Mouse (Mus musculus) ES-Bruce4 (cell line): ENCODE data around the gene Syngr1. TPM values are rescaled to one million over a fixed set of nuclear protein-coding genes. Genes with fewer than 3 reads are reported as not detected.

Source experiments
- H3K27ac ChIP-seq: 2 replicates; pipeline ENCODE4 v1.5.1; 2012; ENCODE audit warnings: low read length, inconsistent platforms; ENCODE audit not compliant: insufficient read depth
- H3K27me3 ChIP-seq: 2 replicates; pipeline ENCODE4 v1.6.1; 2012; ENCODE audit warnings: mild to moderate bottlenecking, low read length, inconsistent platforms; ENCODE audit not compliant: control insufficient read depth, poor library complexity, insufficient read depth, severe bottlenecking
- H3K36me3 ChIP-seq: 2 replicates; pipeline ENCODE4 v1.6.1; 2012; ENCODE audit warnings: inconsistent platforms, mild to moderate bottlenecking, low read length, moderate library complexity; ENCODE audit not compliant: control insufficient read depth, poor library complexity, insufficient read depth, severe bottlenecking
- H3K4me1 ChIP-seq: one replicate; pipeline ENCODE4 v1.8.1; 2011; ENCODE audit warnings: low read length; ENCODE audit not compliant: control insufficient read depth, insufficient read depth
- H3K4me3 ChIP-seq: 2 replicates; pipeline ENCODE4 v1.5.1; 2011; ENCODE audit warnings: low read depth, mild to moderate bottlenecking, low read length
- H3K9ac ChIP-seq: 2 replicates; pipeline ENCODE4 v1.6.1; 2012; ENCODE audit warnings: low read depth, mild to moderate bottlenecking, inconsistent platforms; ENCODE audit not compliant: poor library complexity, severe bottlenecking
- H3K9me3 ChIP-seq: replicated peaks from 2 replicates; pipeline ENCODE4 v1.6.1; 2012; ENCODE audit warnings: mild to moderate bottlenecking, low read length, inconsistent platforms; ENCODE audit not compliant: control insufficient read depth, poor library complexity, insufficient read depth, severe bottlenecking
- CTCF ChIP-seq: IDR thresholded peaks from one replicate; pipeline ENCODE4 v1.8.1; 2011; ENCODE audit warnings: low read depth, low read length
- EP300 ChIP-seq: IDR thresholded peaks from 2 replicates; pipeline ENCODE4 v1.6.1; 2011; ENCODE audit warnings: low read depth, low read length; ENCODE audit not compliant: insufficient read depth
- POLR2A ChIP-seq: IDR thresholded peaks from one replicate; pipeline ENCODE4 v1.8.1; 2011; ENCODE audit warnings: low read length; ENCODE audit not compliant: insufficient read depth
- polyA plus RNA-seq: library from polyadenylated mRNA; stranded (reverse); fragments of >200 nt; gene quantifications from 2 replicates; pipeline ENCODE4 v1.2.4, GENCODE M21; 2011; ENCODE audit warnings: low read depth; ENCODE audit not compliant: missing spikeins, insufficient read depth, insufficient read length

Syngr1 gene
- polyA plus RNA-seq, 1 experiment = 32.3 TPM

- no peaks in the 10 kb centered on the region for H3K27me3 ChIP-seq
- peaks cover 7% of the 10 kb centered on the region for H3K4me1 ChIP-seq
- no peak overlapping the region for H3K27ac ChIP-seq
- no peak overlapping the region for H3K9ac ChIP-seq
- no peak overlapping the region for H3K4me3 ChIP-seq
- no peaks in the 10 kb centered on the region for H3K9me3 ChIP-seq
- no peaks in the 10 kb centered on the region; the same call in 1 of the 2 replicates for H3K36me3 ChIP-seq
- TF ChIP-seq EP300 (no peak), POLR2A (no peak), CTCF (no peak)
Measured at GRCm38 (mm10) chr15:80165396-80165795, 74.3 kb downstream of the Syngr1 start.

Other genes starting within 250 kb of the Syngr1 start
- gene Apobec3, start 199.7 kb upstream of the Syngr1 start, polyA plus RNA-seq = 98.9 and 114 TPM in 2 replicates
- 111 and 112 TPM in 2 replicates for gene Cbx7, start 120.2 kb upstream of the Syngr1 start, polyA plus RNA-seq
- gene Pdgfb, start 76.4 kb upstream of the Syngr1 start, polyA plus RNA-seq = 16.8 and 17.1 TPM in 2 replicates
- gene Rpl3, start 534 bp downstream of the Syngr1 start, polyA plus RNA-seq = 2,815 and 3,044 TPM in 2 replicates
- 13.5 and 15.6 TPM in 2 replicates for gene Tab1, start 41.8 kb downstream of the Syngr1 start, polyA plus RNA-seq
- 6.2 and 6.3 TPM in 2 replicates for gene Mgat3, start 82.4 kb downstream of the Syngr1 start, polyA plus RNA-seq
- 35.7 and 38.4 TPM in 2 replicates for gene Mief1, start 142.7 kb downstream of the Syngr1 start, polyA plus RNA-seq
- not detected in 2 replicates for gene AC140267.1, start 144.5 kb downstream of the Syngr1 start, polyA plus RNA-seq
- gene Atf4, start 163.8 kb downstream of the Syngr1 start, polyA plus RNA-seq = 193 and 198 TPM in 2 replicates
- 28.1 and 33.2 TPM in 2 replicates for gene Rps19bp1, start 173.0 kb downstream of the Syngr1 start, polyA plus RNA-seq
- not detected in 2 replicates for gene Cacna1i, start 195.9 kb downstream of the Syngr1 start, polyA plus RNA-seq